Mouse (Mus musculus): ENCODE results near the gene Gm38431. TPM values are rescaled to one million over a fixed set of nuclear protein-coding genes. Genes with fewer than 3 reads are reported as not detected.

Gene Gm38431
- total RNA-seq, 2 experiments from 2014 or later = 2.4 to 2.7 TPM

DNA sequence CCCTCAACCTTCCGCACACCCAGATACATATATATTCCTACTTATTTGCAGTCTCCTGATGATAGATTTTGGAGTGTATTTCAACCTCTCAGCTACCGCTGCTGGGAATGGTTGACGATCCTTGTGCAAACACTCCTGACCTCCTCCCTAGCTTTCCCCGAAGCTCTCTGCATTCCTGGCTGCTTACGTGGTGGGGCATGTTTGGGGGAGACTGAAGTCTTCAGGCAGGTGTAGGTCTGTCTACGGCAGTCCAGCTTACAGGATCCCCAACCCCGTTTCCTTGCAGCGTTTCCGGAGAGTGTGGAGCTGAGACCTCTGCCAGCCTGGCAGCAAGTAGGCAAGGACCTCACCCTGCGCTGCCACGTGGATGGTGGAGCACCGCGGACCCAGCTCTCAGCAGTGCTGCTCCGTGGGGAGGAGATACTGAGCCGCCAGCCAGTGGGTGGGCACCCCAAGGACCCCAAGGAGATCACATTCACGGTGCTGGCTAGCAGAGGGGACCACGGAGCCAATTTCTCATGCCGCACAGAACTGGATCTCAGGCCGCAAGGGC, 66.5 kb downstream of the Gm38431 start:
- DNase-seq (ENCODE audit: extremely low spot score in 1 of 2, low spot score in 1 of 2) = no peak

DNA sequence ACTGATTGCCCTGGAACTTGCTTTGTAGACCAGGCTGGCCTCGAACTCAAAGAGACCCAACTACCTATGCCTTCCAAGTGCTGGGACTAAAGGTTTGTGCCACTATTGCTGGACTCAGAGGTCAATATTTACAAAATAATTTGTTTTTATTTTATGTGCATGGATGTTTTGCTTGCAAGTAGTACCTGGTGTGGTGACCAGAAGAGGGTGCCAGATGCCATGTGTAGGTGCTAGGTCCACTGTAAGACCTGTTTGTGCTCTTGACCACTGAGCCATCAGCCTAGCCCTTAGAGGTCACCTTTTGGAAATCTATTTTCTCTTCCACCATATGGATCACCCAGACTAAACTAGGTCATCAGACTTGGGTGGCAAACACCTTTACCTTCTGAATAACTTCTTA, 69.1 kb downstream of the Gm38431 start:
- DNase-seq (ENCODE audit: extremely low spot score in 1 of 2, low spot score in 1 of 2) = no peak

DNA sequence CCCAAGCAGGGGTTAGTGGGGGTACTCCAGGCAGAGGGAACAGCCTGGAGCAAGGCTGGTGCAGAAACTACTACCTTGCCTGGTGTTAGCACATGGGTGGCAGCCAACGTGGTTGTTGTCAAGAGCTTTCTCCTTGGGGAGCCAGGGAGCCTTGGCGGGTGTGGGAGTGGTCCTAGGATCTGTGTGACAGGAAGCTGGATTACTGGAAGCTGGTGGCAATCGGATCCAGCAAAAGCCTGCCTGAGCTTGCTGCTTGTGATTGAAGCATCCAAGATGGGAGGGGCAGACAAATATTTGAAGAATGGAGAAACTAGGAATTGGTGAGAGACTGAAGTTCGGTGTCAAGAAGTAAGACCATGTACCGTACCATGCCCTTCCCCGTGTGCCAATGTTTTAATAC, 69.5 kb downstream of the Gm38431 start:
- no peak for DNase-seq (ENCODE audit: extremely low spot score in 1 of 2, low spot score in 1 of 2)

DNA sequence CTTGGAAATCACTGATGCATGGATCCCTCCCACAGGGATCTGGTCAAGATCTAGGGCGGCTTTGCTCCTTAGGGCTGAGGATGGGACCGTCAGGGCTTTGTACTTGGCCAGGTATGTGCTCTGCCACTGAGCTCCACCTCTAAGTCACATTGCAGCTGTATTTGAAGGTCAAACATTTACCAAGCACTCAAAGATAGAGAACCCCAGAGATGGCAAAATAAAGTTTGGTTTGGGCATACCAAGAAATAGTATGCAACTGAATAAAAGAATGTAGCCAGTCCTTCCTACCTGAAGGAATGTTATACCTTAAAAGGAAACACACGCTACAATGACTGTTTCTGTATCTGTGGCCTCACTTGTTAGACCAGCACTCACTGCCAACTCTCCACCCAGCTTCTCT, 70.4 kb downstream of the Gm38431 start:
- DNase-seq (ENCODE audit: extremely low spot score in 1 of 2, low spot score in 1 of 2) = no peak

DNA sequence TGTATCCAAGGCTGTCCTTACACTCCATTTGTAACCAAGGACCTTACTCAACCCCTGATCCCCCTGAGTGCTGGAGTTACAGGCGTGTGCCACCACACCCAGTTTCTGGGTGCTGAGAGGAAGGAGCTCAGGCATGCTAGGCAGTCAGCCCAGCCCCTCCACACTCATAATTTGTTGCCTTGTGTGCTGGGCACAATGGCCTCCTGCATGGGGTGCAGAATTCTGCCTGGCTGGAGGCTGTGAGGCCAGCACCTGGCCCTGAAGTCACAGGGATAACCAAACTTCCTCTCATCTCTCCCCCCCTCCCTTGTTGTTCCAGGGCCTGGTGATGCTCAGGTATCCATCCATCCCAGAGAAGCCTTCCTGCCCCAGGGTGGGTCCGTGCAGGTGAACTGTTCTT, 73.2 kb downstream of the Gm38431 start:
- DNase-seq (ENCODE audit: extremely low spot score in 1 of 2, low spot score in 1 of 2) = no peak

Small RNA genes lying within 50 kb of the gene (microRNA-seq; reads per million reads assigned to microRNA genes)
- gene Mir1900 = 0 to 0.20 reads per million in 2 experiments
- 2.2 to 4.8 reads per million in 2 experiments for gene Mir7082

Other genes with a start within 250 kb of the Gm38431 start
- gene A230050P20Rik, start 223.4 kb downstream of the Gm38431 start, total RNA-seq (2021) = 10 to 100 TPM; 50.7 to 77.1 TPM
- 10 to 100 TPM; 10.5 to 11.4 TPM for gene Angptl6, start 212.3 kb downstream of the Gm38431 start, total RNA-seq (2021)
- 10 to 100 TPM; 23.5 to 25.5 TPM for gene Ppan, start 203.8 kb downstream of the Gm38431 start, total RNA-seq (2021)
- gene Eif3g, start 193.4 kb downstream of the Gm38431 start, total RNA-seq (2021) = 100 to 1,000 TPM; 118 to 122 TPM
- 10 to 100 TPM; 34.6 to 36.3 TPM for gene Dnmt1, start 132.1 kb downstream of the Gm38431 start, total RNA-seq (2021)
- gene S1pr2, start 115.2 kb downstream of the Gm38431 start, total RNA-seq (2021) = 1 to 10 TPM; 2.5 to 3.6 TPM
- 10 to 100 TPM; 60.1 to 62.4 TPM for gene Mrpl4, start 89.3 kb downstream of the Gm38431 start, total RNA-seq (2021)
- gene Icam1, start 76.0 kb downstream of the Gm38431 start, total RNA-seq (2021) = 1 to 10 TPM; 2.1 to 2.7 TPM
- under 1 TPM; 0.84 to 0.87 TPM for gene Icam4, start 62.6 kb downstream of the Gm38431 start, total RNA-seq (2021)
- 100 to 1,000 TPM; 389 to 394 TPM for gene Icam5, start 59.9 kb downstream of the Gm38431 start, total RNA-seq (2021)
- under 1 TPM in 1 of 2 experiments, not detected in 1; 0.94 TPM for gene Zglp1, start 24.9 kb downstream of the Gm38431 start, total RNA-seq (2021)
- 1 to 10 TPM; 1.1 to 1.3 TPM for gene Gm49373, start 18.9 kb downstream of the Gm38431 start, total RNA-seq (2021)
- gene Fdx1l, start 18.4 kb downstream of the Gm38431 start, total RNA-seq (2021) = 10 to 100 TPM; 67.2 to 68.2 TPM
- gene Raver1, start within 50 bp of the Gm38431 start, total RNA-seq (2021) = 10 to 100 TPM; 28.4 to 34.7 TPM
- gene Tyk2, start 39.2 kb upstream of the Gm38431 start, total RNA-seq (2021) = 10 to 100 TPM; 12.7 to 16.4 TPM
- gene Cdc37, start 58.0 kb upstream of the Gm38431 start, total RNA-seq (2021) = 100 to 1,000 TPM; 144 to 156 TPM
- 10 to 100 TPM; 74.0 to 85.1 TPM for gene Pde4a, start 73.7 kb upstream of the Gm38431 start, total RNA-seq (2021)
- 10 to 100 TPM; 56.7 to 60.1 TPM for gene Keap1, start 147.4 kb upstream of the Gm38431 start, total RNA-seq (2021)
- gene S1pr5, start 156.4 kb upstream of the Gm38431 start, total RNA-seq (2021) = 10 to 100 TPM; 13.1 to 14.5 TPM
- gene Atg4d, start 173.3 kb upstream of the Gm38431 start, total RNA-seq (2021) = 10 to 100 TPM; 39.1 to 40.0 TPM
- gene Kri1, start 196.0 kb upstream of the Gm38431 start, total RNA-seq (2021) = 10 to 100 TPM; 36.4 to 48.4 TPM
- gene Cdkn2d, start 199.4 kb upstream of the Gm38431 start, total RNA-seq (2021) = 10 to 100 TPM; 53.6 to 61.7 TPM
- under 1 TPM; 0.42 to 0.73 TPM for gene Ap1m2, start 220.3 kb upstream of the Gm38431 start, total RNA-seq (2021)
- 10 to 100 TPM; 50.8 to 54.6 TPM for gene Slc44a2, start 228.7 kb upstream of the Gm38431 start, total RNA-seq (2021)